Mouse (Mus musculus) adrenal gland, postnatal 25 days (tissue): ENCODE results near the gene Ism2. TPM values are rescaled to one million over a fixed set of nuclear protein-coding genes. Genes with fewer than 3 reads are reported as not detected.
A peak's percentile ranks its signal among the peaks of the same experiment; 100 is the strongest.
"Not testable (repeated sequence)": the region's sequence is repeated elsewhere in the genome, so short reads cannot be mapped to it uniquely, and the experiment has no call there.

Experiments
- DNase-seq: peaks from one replicate; pipeline ENCODE4 v3.0.0; 2021; ENCODE audit warnings: mixed read lengths
- long read RNA-seq: library from polyadenylated mRNA; stranded (forward); transcript quantifications from one replicate; pipeline ENCODE4 v2.0.0, GENCODE M21; 2021
- total RNA-seq: library from RNA; stranded (reverse); gene quantifications from 2 replicates; pipeline ENCODE4 v1.2.3, GENCODE M21; 2021

Gene Ism2
- total RNA-seq, result not detected in 2 replicates
- long read RNA-seq, result 0 reads

DNA sequence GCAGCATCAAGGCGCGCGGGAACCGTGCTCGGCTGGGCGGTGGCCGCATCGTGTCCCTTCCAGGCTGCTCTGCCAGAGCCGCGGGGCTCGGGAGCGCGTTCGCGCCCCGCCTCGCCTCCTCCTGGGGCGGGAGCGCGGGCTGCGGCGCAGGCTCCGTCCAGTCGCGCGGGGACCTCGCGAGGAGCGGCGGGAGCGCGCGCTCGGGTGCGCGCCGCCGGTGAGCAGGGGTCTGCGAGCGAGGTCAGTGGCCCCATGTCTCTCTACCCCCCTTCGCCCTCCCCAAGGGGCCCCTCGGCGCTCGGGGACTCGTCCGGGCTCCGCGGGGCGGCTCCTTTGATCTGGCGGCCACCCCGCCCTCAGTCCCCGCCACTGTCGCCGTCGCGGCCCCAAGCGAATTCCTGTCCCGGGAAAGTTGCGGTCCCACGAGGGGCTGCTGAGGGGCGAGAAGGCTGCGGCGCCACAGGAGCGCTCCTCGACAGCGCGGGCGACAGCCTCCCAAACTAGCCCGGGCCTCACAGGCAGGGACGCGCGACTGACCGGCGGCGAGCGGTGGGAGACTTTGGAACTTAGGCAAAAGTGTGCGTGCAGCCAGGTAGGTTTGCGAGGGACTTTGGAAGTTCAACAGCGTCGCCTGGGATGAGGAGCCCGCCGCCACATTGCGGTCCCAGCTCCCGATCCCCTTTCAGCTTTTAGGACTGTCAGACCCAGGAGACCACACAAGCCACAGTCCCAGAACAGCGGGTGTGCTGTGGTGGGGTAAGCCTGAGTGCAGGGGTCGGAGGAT is at the start of gene Ism2:
Gene Ism2 (minus strand): TSS at position 49 of the 784 bp plus-strand sequence.
- DNase-seq, result peak; percentile 47

DNA sequence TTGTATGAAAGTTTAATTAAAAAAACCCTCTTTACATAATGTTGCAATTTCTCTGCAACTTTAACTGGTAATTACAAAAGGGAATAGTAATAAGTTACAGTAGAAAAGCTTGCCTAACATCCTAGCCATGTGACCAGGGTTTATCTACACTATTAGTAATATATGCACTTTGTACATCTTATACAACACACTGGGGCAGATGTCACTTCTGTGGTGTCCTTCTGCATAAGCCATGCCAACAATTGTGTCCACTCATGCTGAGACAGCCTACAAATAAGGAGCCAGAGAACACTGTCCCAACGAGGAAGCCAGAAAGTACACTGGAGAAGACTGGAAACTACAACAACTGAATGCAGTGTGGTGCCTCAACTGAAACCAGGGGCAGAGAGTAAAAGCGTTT is 48.5 kb upstream of the Ism2 start:
- no peak for DNase-seq

DNA sequence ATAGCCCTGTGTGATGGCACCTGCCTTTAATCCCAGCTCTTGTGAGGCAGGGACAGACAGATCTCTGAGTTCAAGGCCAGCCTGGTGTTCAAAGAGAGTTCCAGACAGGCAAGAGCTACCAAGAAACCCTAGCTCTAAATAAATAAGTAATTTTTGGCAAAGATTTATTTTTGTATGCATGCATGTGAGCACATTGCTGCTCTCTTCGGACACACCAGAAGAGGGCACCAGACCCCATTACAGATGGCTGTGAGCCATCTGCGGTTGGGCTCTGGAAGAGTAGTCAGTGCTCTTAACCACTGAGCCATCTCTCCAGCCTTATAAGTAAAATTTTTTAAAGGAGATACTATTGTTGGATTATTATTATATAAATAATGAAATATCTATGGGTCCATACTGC is 48.0 kb upstream of the Ism2 start:
- peak; percentile 23 for DNase-seq

- DNase-seq, result no peak
Measured at GRCm38 (mm10) chr12:87343084-87343605, 43.6 kb upstream of the Ism2 start.

- DNase-seq, result no peak
Measured at GRCm38 (mm10) chr12:87338082-87338481, 38.6 kb upstream of the Ism2 start.

- DNase-seq, result no peak
Measured at GRCm38 (mm10) chr12:87334886-87335285, 35.4 kb upstream of the Ism2 start.

- DNase-seq, result no peak
Measured at GRCm38 (mm10) chr12:87333794-87334193, 34.3 kb upstream of the Ism2 start.

DNA sequence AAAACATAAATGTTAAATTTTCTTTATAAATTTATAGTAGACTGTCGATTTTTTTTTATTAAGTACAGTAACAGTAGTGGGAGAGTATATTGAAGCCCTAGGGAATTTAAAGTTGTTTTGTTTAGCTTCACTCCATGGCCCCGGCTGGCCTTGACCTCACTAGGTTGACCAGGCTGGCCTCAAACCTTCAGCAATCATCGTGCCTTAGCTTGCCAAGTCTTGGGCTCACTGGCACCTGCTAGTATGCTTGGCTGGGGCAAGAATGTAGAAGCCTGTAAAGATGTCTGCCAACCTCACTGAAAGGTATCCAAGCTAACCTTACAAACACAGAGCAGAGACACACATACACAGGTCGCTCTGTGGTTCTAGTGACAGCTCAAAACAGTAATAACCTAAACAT is 33.0 kb upstream of the Ism2 start:
- DNase-seq, result peak; percentile 29

DNA sequence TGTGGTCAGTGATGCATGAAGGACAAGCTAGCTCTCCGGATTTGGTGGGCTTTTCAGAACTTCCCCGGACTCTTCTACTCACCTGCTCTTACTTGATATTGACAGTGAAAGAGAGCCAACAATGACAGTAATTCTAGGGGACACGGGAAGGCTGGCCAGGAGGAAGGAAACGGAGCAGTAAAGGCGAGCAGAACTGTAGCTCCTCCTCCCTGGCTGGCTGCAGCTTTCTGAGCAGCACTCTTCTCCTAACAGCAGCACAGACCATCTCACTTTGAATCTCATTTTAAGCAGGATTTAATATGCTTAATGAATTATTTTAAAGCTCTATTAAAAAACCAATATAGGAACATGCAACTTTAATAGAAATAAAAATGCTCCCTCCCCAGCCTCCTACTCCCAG is 32.4 kb upstream of the Ism2 start:
- DNase-seq, result no peak

DNA sequence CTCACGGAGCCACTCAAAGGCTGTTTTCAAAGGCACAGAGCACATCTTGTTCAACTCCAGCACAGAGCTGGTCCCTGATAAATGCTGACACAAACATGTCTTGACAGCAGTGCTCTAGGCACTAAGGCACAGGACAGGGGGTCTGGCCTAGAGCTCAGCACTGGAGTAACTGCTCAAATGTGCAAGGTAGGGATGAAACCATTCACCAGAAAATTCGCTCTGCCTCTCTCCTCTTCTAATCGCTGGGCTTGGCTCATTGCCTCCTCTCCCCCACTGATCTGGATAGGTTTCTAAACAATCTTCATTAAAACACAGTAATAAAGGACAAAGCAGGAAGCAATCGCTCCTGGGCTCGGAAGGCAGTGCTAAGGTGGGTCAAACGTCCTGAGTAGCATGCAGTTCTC is 31.6 kb upstream of the Ism2 start:
- DNase-seq, result no peak

DNA sequence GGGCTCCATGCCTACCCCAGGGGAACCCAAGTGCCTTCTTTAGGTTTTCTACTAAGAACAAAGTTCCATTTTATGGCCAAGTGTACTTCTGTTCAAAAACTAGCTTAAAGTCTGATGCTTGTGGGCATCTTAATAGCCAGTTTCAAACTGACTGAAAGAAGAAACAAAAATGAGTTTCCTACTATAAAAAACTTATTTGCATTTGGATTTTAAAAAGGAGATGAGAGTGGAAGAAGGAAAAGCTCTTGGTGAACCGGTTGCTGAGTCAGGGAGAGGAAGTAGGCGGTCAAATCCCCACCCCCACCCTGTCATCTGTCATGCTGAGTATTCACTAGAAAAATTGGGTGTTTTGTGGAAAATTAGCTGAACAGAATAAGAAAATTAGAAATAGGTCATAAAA is 30.7 kb upstream of the Ism2 start:
- DNase-seq, result no peak

- DNase-seq, result no peak
Measured at GRCm38 (mm10) chr12:87328025-87328424, 28.5 kb upstream of the Ism2 start.

GRCm38 (mm10) chr12:87327610-87328009 is 28.1 kb upstream of the Ism2 start:
- DNase-seq, result no peak

- DNase-seq, result no peak
Measured at GRCm38 (mm10) chr12:87325452-87325851, 25.9 kb upstream of the Ism2 start.

DNA sequence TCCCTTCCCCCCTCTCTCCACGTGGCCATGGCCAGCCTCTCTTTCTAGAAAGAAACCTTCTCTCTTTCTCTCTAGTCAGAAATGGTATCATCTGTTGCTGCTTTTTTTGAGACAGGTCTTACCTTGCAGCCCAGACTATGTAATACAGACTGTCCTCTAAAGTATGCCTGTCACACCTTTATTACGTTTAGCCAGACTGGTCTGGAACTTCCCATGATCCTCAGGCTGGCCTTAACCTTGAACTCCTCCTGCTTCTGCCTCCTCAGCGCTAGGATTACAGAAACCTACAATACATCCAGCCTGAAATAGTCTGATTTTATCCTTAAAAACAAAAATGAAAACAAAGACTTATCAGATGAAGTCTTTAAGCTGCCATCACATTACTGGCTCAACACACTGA is 19.7 kb upstream of the Ism2 start:
- DNase-seq, result no peak

DNA sequence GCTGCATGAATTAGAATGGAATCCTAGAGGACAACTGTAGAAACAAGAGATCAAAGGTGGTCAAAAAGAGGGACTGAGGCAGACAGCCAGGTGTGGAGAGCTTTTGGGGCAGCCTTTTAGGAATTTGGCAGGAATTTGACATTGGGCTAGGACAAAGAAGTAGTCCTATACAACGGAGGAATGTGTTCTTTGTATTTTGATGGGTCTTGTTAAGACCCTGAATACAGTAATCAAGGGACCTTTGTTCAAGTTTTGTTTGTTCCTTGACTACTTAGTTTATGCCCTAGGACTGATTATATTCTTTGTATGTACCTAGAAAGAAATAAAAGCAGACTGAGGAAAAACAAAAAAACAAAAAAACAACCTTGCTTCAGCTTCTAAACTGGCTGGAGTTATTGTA is 18.4 kb upstream of the Ism2 start:
- no peak for DNase-seq

GRCm38 (mm10) chr12:87313098-87313497 is 13.6 kb upstream of the Ism2 start:
- DNase-seq, result no peak

DNA sequence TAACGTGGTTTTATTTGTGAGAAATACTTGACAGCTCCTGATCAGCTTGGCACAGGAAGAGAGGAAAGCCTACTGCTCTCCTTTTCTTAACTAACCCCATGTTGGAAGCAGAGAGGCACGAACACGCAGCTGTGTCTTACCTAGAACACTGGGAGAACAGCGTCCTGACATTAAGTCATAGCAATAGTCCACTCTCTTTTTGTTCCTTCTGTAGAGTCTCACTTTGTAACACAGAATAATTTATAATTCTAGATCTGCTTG is 7.0 kb upstream of the Ism2 start:
- DNase-seq, result not testable (repeated sequence)

DNA sequence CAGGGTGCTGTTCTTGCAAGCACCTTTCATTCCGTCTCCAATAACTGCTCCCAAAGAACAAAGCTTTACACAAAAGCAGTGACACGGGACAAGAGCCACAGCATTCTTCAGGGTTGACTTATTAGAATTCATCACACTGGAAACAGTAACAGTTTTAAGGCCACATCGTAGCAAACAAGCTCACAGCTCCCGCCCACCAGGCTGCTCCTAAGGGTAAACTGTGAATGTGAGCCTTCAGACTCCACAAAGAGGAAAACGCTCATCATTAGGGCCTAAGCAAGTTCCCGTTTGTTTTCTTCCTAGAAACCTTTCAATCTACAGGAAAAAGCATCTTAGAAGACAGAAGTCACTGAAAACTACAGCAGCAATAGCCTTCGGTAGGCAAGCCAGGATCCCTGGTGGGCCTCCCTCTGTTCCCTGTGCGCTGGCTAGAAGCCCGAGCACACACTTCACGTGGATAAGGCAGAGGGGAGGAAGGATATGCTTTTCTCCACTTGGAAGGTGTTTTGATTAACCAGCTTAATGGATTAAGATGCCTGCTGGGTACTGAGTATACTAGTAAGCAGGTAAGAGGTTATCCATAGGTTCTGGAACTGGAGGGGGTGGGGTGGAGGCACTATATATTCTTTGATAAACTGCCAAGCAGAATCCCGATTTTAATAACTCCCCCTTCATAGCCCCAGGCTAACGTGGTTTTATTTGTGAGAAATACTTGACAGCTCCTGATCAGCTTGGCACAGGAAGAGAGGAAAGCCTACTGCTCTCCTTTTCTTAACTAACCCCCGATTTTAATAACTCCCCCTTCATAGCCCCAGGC is 6.5 kb upstream of the Ism2 start:
- DNase-seq, result no peak

DNA sequence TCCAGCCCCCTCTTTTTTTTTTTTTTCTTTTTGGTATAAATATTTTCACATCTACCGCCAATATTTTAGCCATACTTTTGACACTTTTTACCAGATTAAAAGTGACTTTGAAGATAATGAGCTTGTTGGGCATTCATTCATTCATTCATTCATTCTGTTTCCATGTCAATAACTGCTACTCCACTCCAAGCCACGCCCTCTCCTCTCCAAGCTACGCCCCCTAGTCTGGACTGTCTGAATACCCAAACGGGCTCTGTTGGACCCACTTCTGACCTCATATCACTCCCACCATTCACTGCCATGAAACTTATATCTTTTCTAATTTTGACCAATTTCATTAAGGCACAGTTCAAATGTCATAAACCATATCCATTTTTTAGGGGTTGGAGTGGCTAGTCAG is 1.7 kb upstream of the Ism2 start:
- DNase-seq, result no peak

DNA sequence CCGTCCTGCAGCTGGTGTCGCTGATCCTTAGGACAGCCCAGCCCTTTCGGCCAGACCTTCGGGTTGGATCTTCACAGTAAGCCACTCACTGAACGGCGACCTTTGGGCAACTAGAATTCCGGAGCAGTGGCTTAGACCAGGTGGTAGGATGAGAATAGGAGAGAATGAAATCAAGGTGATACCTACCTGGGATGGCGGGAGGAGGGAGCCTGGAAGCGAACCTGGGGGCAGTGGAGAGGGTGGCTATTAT is 861 bp upstream of the Ism2 start:
- no peak for DNase-seq

DNA sequence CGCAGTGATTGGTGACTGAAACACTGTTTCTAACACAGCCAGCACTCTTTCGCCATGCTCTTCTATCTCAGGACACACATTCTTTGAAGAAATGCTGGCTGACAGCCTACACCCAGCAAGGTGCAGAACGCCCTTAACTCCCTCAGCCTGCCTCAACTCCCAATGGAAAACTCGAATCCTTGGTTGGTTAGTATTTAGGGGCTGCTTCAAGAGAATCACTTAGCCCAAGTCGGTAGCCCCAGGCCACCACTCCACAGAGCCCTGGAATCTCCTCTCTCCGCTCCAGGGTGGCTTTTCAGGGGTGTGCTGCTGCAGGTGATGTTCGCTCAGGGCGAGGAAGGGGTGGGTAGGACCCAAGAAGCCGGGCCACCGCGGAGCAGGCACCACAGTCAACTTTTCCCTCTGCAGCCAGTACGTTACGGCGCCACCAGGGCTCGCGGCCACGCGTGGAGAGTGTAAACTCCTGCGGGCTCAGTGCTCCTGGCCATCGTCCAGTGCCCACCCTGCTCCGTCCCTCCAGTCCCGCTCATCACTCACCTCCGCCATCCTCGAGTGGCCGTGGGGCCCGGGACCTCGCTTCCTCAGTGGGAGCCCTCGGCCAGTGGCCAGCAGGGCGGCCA is 358 bp downstream of the Ism2 start:
- no peak for DNase-seq

GRCm38 (mm10) chr12:87293934-87294333 is 5.6 kb downstream of the Ism2 start:
- no peak for DNase-seq

- no peak for DNase-seq
Measured at GRCm38 (mm10) chr12:87289100-87289499, 10.4 kb downstream of the Ism2 start.
